Mouse (Mus musculus) cortical plate, adult 2 months (tissue): ENCODE measurements at regions not wholly inside any gene's neighbourhood (a gene's known extent, or its start where the extent isn't known, plus 50 kb on each side); places are given as distances from the start of the nearest gene placed in this dataset.

ENCODE experiments used
- H3K27ac ChIP-seq: fragments of 200-500 bp; 2 replicates; pipeline ENCODE4 v1.5.1; 2012; ENCODE audit warnings: low read length, control low read depth, inconsistent platforms; ENCODE audit not compliant: insufficient read depth
- H3K4me1 ChIP-seq: fragments of 200-500 bp; 2 replicates; pipeline ENCODE4 v1.6.1; 2011; ENCODE audit warnings: low read length; ENCODE audit not compliant: control insufficient read depth, insufficient read depth
- H3K4me3 ChIP-seq: fragments of 200-500 bp; 2 replicates; pipeline ENCODE4 v1.5.1; 2011; ENCODE audit warnings: mild to moderate bottlenecking, low read length, control low read depth; ENCODE audit not compliant: insufficient read depth
- CTCF ChIP-seq: fragments of 200-500 bp; IDR thresholded peaks from 2 replicates; pipeline ENCODE4 v1.5.1; 2011; ENCODE audit warnings: mild to moderate bottlenecking, control low read depth, low read length; ENCODE audit not compliant: insufficient read depth; ENCODE audit errors: extremely low read depth
- POLR2A ChIP-seq: fragments of 200-500 bp; IDR thresholded peaks from 2 replicates; pipeline ENCODE4 v1.6.1; 2011; ENCODE audit warnings: mild to moderate bottlenecking, low read length, control low read depth; ENCODE audit not compliant: insufficient read depth; ENCODE audit errors: extremely low read depth

DNA sequence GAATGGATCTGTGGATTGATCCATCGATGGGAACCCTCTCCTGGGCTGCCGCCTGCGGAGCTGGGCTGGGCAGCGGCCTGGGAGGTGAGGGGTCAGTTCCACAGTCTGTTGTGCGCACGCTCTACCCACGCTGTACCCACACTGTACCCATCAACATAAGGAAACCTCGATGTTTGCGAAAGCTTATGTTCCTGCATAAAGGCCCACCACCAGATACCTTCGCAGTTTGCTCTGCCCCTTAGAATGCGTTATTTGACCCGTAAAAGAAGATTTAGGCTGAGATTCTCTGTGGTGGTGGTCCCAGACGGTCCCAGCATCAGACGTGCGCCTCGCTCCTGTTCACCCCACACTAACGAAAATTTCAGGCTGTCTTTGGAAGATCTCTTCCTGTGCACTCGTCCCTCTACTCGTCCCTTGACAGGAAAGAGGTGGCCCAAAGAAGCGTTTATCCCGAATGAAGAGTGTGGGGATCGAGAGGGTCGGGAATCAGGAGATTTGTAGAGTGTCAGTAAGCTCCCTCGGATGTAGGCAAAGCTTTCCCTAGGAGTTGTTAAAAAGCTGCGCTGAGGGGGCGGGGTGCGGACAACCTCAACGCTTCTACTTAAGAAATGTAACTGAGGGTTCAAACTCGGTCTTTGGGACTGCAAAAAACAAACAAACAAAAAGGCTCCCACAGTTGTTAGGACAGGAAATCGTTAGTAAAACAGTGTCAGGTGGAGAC is 123.9 kb downstream of the Tmem161b start:
- Histone ChIP-seq H3K27ac (peak overlapping the region; percentile 87), H3K4me1 (peaks cover 8% of the 10 kb centered on the region; the same call in 1 of the 2 replicates), H3K4me3 (peak overlapping the region; percentile 17; the same call in 1 of the 2 replicates)
- TF ChIP-seq CTCF (no peak), POLR2A (no peak)

DNA sequence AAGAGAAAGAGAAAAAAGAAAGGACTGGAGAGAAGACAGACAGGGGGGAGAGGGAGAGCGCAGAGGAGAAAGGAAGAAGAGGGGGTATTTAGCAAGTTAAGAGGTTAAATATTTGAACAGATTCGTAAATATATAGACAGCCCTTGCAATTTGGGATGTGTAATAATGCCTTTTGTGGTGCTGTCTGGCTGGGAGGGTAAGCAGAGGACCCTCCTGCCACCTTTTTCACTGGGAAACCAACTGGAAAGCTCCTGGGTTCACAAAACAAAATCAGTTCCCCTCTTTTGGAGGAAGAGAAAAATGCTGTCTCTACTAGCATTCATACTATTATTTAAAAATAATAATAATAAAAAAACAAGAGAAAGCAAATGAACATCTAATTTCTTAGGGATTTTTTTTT is 124.5 kb downstream of the Tmem161b start:
- Histone ChIP-seq H3K27ac (peak overlapping the region; percentile 87), H3K4me1 (peaks cover 8% of the 10 kb centered on the region; the same call in 1 of the 2 replicates), H3K4me3 (no peak overlapping the region; the same call in 1 of the 2 replicates)
- TF ChIP-seq CTCF (no peak), POLR2A (no peak)

DNA sequence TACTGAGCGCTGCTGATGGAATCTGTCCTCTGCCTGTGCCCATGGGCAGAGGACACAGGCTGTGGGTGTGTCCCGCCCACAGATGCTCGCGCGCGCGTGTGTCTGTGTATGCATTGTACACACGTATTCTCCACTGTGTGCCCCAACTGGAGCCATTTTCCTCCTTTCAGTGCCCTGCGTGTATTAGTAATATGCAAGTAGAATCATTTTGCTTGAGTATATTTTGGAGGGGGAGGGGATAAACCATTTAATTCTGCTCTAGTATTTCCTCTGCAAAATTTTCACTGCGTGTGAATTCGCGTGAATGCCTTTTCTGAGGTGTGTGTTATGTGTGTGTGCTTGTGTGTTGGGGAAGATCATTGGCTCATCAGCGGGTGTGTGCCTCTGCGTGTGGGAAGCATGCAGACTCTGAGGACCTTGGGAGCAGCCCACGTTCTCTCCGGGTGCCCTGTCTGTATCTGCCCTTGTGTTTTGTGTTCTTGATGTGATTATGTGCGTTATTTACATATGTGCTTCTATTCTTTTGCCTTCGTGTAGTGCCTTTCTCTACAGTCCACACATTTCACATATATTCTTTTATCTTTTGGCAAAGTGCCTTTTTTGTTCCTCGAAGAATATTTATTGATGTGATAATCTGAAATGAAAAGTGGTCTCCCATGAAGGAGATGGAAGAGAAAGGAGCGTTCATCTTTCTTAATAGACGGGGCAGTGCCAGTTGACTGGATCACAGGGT is 125.3 kb downstream of the Tmem161b start:
- H3K4me1 ChIP-seq, result peaks cover 8% of the 10 kb centered on the region; the same call in 1 of the 2 replicates
- no peak for TF ChIP-seq CTCF
- peak; percentile 62; the same call in 1 of the 2 replicates for TF ChIP-seq POLR2A
- H3K27ac ChIP-seq, result peak overlapping the region; percentile 97
- H3K4me3 ChIP-seq, result peak overlapping the region; percentile 57; the same call in 1 of the 2 replicates

DNA sequence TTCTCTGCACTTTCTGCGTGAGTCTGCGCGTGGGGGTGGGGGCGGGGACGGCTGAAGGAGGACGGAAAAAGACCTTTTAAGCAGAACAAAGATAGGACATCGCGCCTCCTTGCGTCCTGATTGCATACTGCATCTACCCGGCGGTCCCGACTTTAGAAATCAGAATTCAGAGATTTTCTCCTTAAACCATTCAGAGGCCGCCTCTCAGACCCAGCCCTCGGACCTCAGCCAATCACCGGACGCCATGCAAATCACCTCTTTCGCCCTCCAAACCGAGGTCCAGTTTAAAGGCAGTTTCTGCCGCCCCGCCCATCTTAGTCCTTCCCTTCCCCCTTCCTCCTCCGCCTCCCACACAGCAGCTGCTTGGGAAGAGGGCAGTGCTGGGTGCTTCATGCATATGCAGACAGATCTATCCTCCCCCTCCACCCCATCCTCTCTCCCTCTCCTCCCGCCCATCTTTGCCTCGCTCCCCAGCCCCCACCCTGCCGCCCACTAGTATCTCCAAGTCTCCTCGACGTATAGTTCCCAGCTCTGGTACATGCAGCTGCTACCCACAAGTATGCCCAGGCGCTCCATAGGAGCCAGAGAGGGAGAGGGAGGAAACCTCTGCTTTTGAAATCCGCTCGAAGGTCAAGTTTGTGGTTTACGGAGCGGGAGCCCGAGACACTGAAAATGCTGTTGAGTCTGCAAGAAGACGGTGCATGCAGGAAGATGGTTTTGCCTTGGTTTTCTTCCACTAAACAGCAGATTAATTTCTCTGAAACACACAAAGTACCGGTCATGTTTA is 126.0 kb downstream of the Tmem161b start:
- H3K4me1 ChIP-seq, result peaks cover 8% of the 10 kb centered on the region; the same call in 1 of the 2 replicates
- H3K27ac ChIP-seq, result peak overlapping the region; percentile 96
- peak overlapping the region; percentile 57 for H3K4me3 ChIP-seq
- TF ChIP-seq CTCF, result peak; percentile 68
- TF ChIP-seq POLR2A, result peak; percentile 22

DNA sequence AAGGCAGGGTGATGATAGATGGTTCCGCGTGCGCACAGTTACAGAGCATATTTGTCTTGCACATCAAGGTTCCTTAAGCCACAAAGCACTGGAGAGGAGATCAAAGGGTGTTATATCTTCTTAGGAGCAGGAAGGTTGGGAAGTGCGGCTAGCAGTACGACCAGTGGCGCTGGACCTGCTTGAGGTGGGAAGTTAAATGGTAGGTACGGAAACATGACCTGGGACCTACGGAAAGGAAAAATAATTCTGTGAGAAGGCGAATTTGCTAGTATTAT is 126.5 kb downstream of the Tmem161b start:
- Histone ChIP-seq H3K4me1 (peaks cover 8% of the 10 kb centered on the region; the same call in 1 of the 2 replicates), H3K4me3 (peak overlapping the region; percentile 57), H3K27ac (peak overlapping the region; percentile 96)
- no peak for TF ChIP-seq POLR2A

GRCm38 (mm10) chr13:84349001-84349720 is 127.1 kb downstream of the Tmem161b start:
- TF ChIP-seq CTCF (no peak), POLR2A (peak; percentile 77)
- Histone ChIP-seq H3K4me1 (peaks cover 6% of the 10 kb centered on the region; the same call in 1 of the 2 replicates), H3K27ac (peak overlapping the region; percentile 96), H3K4me3 (peak overlapping the region; percentile 57)

GRCm38 (mm10) chr13:84349721-84350040 is 127.6 kb downstream of the Tmem161b start:
- Histone ChIP-seq H3K4me3 (peak overlapping the region; percentile 57), H3K4me1 (peaks cover 6% of the 10 kb centered on the region; the same call in 1 of the 2 replicates), H3K27ac (peak overlapping the region; percentile 96)
- TF ChIP-seq POLR2A (no peak; the same call in 1 of the 2 replicates), CTCF (no peak)

DNA sequence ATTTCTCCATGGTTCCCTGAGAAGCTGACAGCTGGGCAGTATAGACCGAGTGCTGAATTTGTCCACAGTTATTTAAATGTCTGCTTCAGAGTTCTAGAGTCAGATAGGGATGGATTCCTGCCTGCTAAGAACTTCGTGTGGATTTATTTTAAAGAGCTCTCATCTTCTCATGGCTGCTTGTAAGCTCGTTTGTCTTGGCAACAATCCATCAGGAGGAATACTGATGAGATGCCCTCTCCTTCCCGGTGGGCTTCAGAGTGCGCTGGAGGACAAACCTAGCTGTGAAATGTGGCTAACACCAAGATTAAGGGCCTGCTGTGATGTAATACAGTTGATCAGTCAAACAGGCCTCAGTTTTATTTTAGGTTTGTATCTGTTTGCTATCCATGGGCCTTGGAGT is 128.7 kb downstream of the Tmem161b start:
- no peak overlapping the region for H3K4me3 ChIP-seq
- H3K27ac ChIP-seq, result no peak overlapping the region
- H3K4me1 ChIP-seq, result peaks cover 3% of the 10 kb centered on the region; the same call in 1 of the 2 replicates
- no peak for TF ChIP-seq POLR2A
- no peak for TF ChIP-seq CTCF

DNA sequence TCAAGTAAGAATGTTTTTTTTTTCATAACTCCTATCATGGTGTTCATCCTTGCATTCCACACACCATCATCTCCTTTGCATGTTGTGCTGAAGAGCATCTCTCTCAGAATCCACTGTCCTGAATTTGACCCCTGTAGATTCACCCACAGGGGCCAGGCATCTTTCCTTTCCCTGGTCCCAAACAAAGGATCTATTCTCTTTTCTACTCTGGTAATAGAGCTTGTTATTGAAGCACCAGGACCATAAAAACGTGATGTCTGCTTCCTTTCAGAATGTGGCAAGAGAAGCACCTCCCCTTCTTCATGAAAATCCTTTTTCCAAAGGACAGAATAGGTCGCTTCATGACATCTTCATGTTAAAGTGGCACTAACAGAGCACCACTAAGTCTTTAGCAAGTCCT is 134.4 kb downstream of the Tmem161b start:
- TF ChIP-seq POLR2A, result no peak
- TF ChIP-seq CTCF, result no peak
- no peak overlapping the region for H3K4me3 ChIP-seq
- H3K27ac ChIP-seq, result no peak overlapping the region
- H3K4me1 ChIP-seq, result no peaks in the 10 kb centered on the region
